Mouse (Mus musculus) CH12.LX (cell line): ENCODE data around the gene Larp7. TPM values are rescaled to one million over a fixed set of nuclear protein-coding genes. Genes with fewer than 3 reads are reported as not detected.

Experiments used
- DNase-seq: peaks from one replicate; pipeline ENCODE4 v3.0.0-alpha.2; 2013; ENCODE audit errors: extremely low read depth
- H3K27ac ChIP-seq: 2 replicates; pipeline ENCODE4 v1.5.1; 2012; ENCODE audit warnings: low read depth, mild to moderate bottlenecking, control low read depth, moderate library complexity; ENCODE audit not compliant: insufficient read depth
- H3K27me3 ChIP-seq: replicated peaks from 2 replicates; pipeline ENCODE3; 2012; ENCODE audit warnings: inconsistent platforms
- H3K36me3 ChIP-seq, 2 experiments: replicated peaks in 1 of 2; 2 replicates each; pipeline versions ENCODE3 to v1.6.1; 2012; ENCODE audit warnings: inconsistent platforms in 1 of 2, low read length in 1 of 2, mild to moderate bottlenecking in 1 of 2, mixed read lengths in 1 of 2, moderate library complexity in 1 of 2; ENCODE audit not compliant: control insufficient read depth in 1 of 2, insufficient read depth in 1 of 2
- H3K4me1 ChIP-seq, 2 experiments: 2 replicates each; pipeline ENCODE4 v1.6.1; 2012; ENCODE audit warnings: inconsistent platforms in 1 of 2, moderate library complexity in 1 of 2; ENCODE audit not compliant: insufficient read depth in 2 of 2, control insufficient read depth in 1 of 2
- H3K4me2 ChIP-seq: 2 replicates; pipeline ENCODE4 v1.6.1; 2012; ENCODE audit warnings: low read depth, mild to moderate bottlenecking, control low read depth; ENCODE audit not compliant: poor library complexity, insufficient read depth, severe bottlenecking
- H3K4me3 ChIP-seq, 3 experiments: fragments of 150-350 bp in 1 of 3; sonication (generic) in 1 of 3; replicated peaks in 1 of 3; 2 replicates each; pipeline versions ENCODE3 to v1.5.1; 2011 to 2012; ENCODE audit warnings: low read depth in 2 of 3, low read length in 2 of 3, mild to moderate bottlenecking in 2 of 3, moderate library complexity in 2 of 3, control low read depth in 1 of 3, improper control_type of control experiment in 1 of 3, inconsistent platforms in 1 of 3, mixed read lengths in 1 of 3; ENCODE audit not compliant: poor library complexity in 1 of 3
- H3K79me2 ChIP-seq: replicated peaks from 2 replicates; pipeline ENCODE4 v1.6.1; 2012; ENCODE audit warnings: mild to moderate bottlenecking, moderate library complexity; ENCODE audit not compliant: control insufficient read depth, poor library complexity, insufficient read depth, severe bottlenecking; ENCODE audit errors: extremely low read depth
- H3K9ac ChIP-seq: 2 replicates; pipeline ENCODE4 v1.6.1; 2012; ENCODE audit warnings: low read depth, mild to moderate bottlenecking, control low read depth, moderate library complexity; ENCODE audit not compliant: insufficient read depth
- H3K9me3 ChIP-seq: replicated peaks from 2 replicates; pipeline ENCODE3; 2012; ENCODE audit warnings: low read length, inconsistent platforms, mixed read lengths
- MAX ChIP-seq: IDR thresholded peaks from 2 replicates; pipeline ENCODE4 v1.6.1; 2011; ENCODE audit warnings: low read length, improper control_type of control experiment
- ZC3H11A ChIP-seq: IDR thresholded peaks from 2 replicates; pipeline ENCODE4 v1.6.1; 2012; ENCODE audit warnings: low read depth, mild to moderate bottlenecking, inconsistent platforms, low read length, improper control_type of control experiment
- dilution Hi-C: fragments of 300-500 bp; cut with MboI; formaldehyde crosslinking; loops from 2 replicates; pipeline ENCODE4 v1.14.3; 2020; ENCODE audit warnings: low sequenced_read_pairs; ENCODE audit not compliant: extremely low pct_unique_long_range_greater_than_20kb, extremely low pct_ligation_motif_present
- in situ Hi-C: fragments of 300-500 bp; cut with MboI; formaldehyde crosslinking; loops from 3 replicates; pipeline ENCODE4 v1.14.3; 2019; ENCODE audit warnings: low sequenced_read_pairs, low pct_ligation_motif_present, low pct_unique_long_range_greater_than_20kb, mixed read lengths
- polyA plus RNA-seq: library from polyadenylated mRNA; unstranded; fragments of >175 nt; gene quantifications from 2 replicates; pipeline ENCODE4 v1.2.1, GENCODE M21; 2012; ENCODE audit warnings: low read depth; ENCODE audit not compliant: insufficient read length
- total RNA-seq, 2 experiments: library from RNA; depleted of rRNA; stranded (reverse); fragments of 300-350 nt in 1 of 2; fragments of >200 nt in 1 of 2; gene quantifications; 2 replicates each; pipeline ENCODE4 v1.2.3; 2012 to 2014

Larp7 gene
- total and polyA plus RNA-seq, 3 experiments = 28.9 to 70.6 (median 35.5) TPM

- Histone ChIP-seq H3K36me3 (no peaks in the 10 kb centered on the region), H3K79me2 (no peaks in the 10 kb centered on the region), H3K27me3 (no peaks in the 10 kb centered on the region), H3K9me3 (no peaks in the 10 kb centered on the region), H3K9ac (no peak overlapping the region), H3K4me2 (no peak overlapping the region), H3K27ac (no peak overlapping the region), H3K4me3 (no peak overlapping the region), H3K4me1 (peaks cover 7 to 11% of the 10 kb centered on the region in 2 experiments)
- TF ChIP-seq MAX (no peak), ZC3H11A (no peak)
- dilution Hi-C loops (no loop called here), in situ Hi-C loops (no loop called here)
- no peak for DNase-seq
These were observed 65.8 kb downstream of the Larp7 start for GRCm38 (mm10) chr3:127487302-127487701.

Other genes starting within 250 kb of the Larp7 start
- gene Ank2, start 54.0 kb downstream of the Larp7 start, total RNA-seq (2012; rRNA removed) = 7.1 and 20.9 TPM in 2 replicates
- 3.9 and 4.3 TPM in 2 replicates for gene Ank2, start 54.0 kb downstream of the Larp7 start, total RNA-seq (2014; rRNA removed)
- gene Ank2, start 54.0 kb downstream of the Larp7 start, polyA plus RNA-seq = 10.3 and 12.2 TPM in 2 replicates
- gene Zgrf1, start 140 bp upstream of the Larp7 start, total RNA-seq (2012; rRNA removed) = 6.7 and 7.0 TPM in 2 replicates
- gene Zgrf1, start 140 bp upstream of the Larp7 start, total RNA-seq (2014; rRNA removed) = 10.1 and 10.8 TPM in 2 replicates
- 9.7 and 10.2 TPM in 2 replicates for gene Zgrf1, start 140 bp upstream of the Larp7 start, polyA plus RNA-seq
- not detected in 2 replicates for gene Neurog2, start 79.8 kb upstream of the Larp7 start, total RNA-seq (2012; rRNA removed)
- not detected in 2 replicates for gene Neurog2, start 79.8 kb upstream of the Larp7 start, total RNA-seq (2014; rRNA removed)
- not detected in 2 replicates for gene Neurog2, start 79.8 kb upstream of the Larp7 start, polyA plus RNA-seq
- 1.3 and 1.8 TPM in 2 replicates for gene Alpk1, start 227.2 kb upstream of the Larp7 start, total RNA-seq (2012; rRNA removed)
- 1.4 TPM in 2 replicates for gene Alpk1, start 227.2 kb upstream of the Larp7 start, total RNA-seq (2014; rRNA removed)
- 1.5 and 1.6 TPM in 2 replicates for gene Alpk1, start 227.2 kb upstream of the Larp7 start, polyA plus RNA-seq
- gene Tifa, start 236.5 kb upstream of the Larp7 start, total RNA-seq (2012; rRNA removed) = 1.4 and 1.7 TPM in 2 replicates
- gene Tifa, start 236.5 kb upstream of the Larp7 start, total RNA-seq (2014; rRNA removed) = 2.8 and 3.1 TPM in 2 replicates
- gene Tifa, start 236.5 kb upstream of the Larp7 start, polyA plus RNA-seq = 2.3 and 3.2 TPM in 2 replicates